Mouse (Mus musculus): ENCODE data around the gene Glce. TPM values are rescaled to one million over a fixed set of nuclear protein-coding genes. Genes with fewer than 3 reads are reported as not detected.

The Glce gene
- total and polyA plus RNA-seq, 2 experiments from 2014 or later = 15.5 to 41.7 TPM

- WGBS = 69% methylated on average over 7 of the region's 7 CpGs
- peak; percentile 77 for DNase-seq (ENCODE audit: low spot score)
- Histone ChIP-seq H3K4me1 (ENCODE audit: insufficient read depth, low read length) (peaks cover 4% of the 10 kb centered on the region; the same call in 1 of the 2 replicates), H3K27me3 (ENCODE audit: insufficient read depth, low read length) (no peaks in the 10 kb centered on the region), H3K9me3 (ENCODE audit: low read length) (no peaks in the 10 kb centered on the region), H3K4me2 (ENCODE audit: low read depth, low read length, poor library complexity, severe bottlenecking) (no peak overlapping the region), H3K9ac (replicated peaks; ENCODE audit: low read length, poor library complexity, severe bottlenecking) (no peak overlapping the region), H3K36me3 (ENCODE audit: insufficient read depth, low read length) (no peaks in the 10 kb centered on the region), H3K27ac (ENCODE audit: low read depth, low read length) (no peak overlapping the region), H3K4me3 (ENCODE audit: low read depth, low read length) (no peak overlapping the region)
- TF ChIP-seq CTCF (IDR thresholded peaks at IDR 0.05) = no peak
- peak; percentile 27; the same call in 1 of the 2 replicates for ATAC-seq (ENCODE audit: low FRiP score)
Measured at GRCm38 (mm10) chr9:62153263-62153662, 30.8 kb upstream of the Glce start.

GRCm38 (mm10) chr9:62152506-62152905 lies 30.1 kb upstream of the Glce start:
- Histone ChIP-seq H3K27ac (ENCODE audit: low read depth, low read length) (no peak overlapping the region), H3K4me2 (ENCODE audit: low read depth, low read length, poor library complexity, severe bottlenecking) (no peak overlapping the region), H3K9ac (replicated peaks; ENCODE audit: low read length, poor library complexity, severe bottlenecking) (no peak overlapping the region), H3K4me3 (ENCODE audit: low read depth, low read length) (no peak overlapping the region), H3K27me3 (ENCODE audit: insufficient read depth, low read length) (no peaks in the 10 kb centered on the region), H3K4me1 (ENCODE audit: insufficient read depth, low read length) (peaks cover 4% of the 10 kb centered on the region; the same call in 1 of the 2 replicates), H3K9me3 (ENCODE audit: low read length) (no peaks in the 10 kb centered on the region), H3K36me3 (ENCODE audit: insufficient read depth, low read length) (no peaks in the 10 kb centered on the region)
- no peak for ATAC-seq (ENCODE audit: low FRiP score)
- DNase-seq (ENCODE audit: low spot score) = no peak
- 95% methylated on average over 2 of the region's 2 CpGs for WGBS
- no peak for TF ChIP-seq CTCF (IDR thresholded peaks at IDR 0.05)

- H3K27ac ChIP-seq (ENCODE audit: low read depth, low read length) = no peak overlapping the region
- H3K4me3 ChIP-seq (ENCODE audit: low read depth, low read length) = no peak overlapping the region
- WGBS = 91% methylated on average over 2 of the region's 2 CpGs
- H3K4me1 ChIP-seq (ENCODE audit: insufficient read depth, low read length) = no peaks in the 10 kb centered on the region
- H3K4me2 ChIP-seq (ENCODE audit: low read depth, low read length, poor library complexity, severe bottlenecking) = no peak overlapping the region
- DNase-seq (ENCODE audit: low spot score) = no peak
- ATAC-seq (ENCODE audit: low FRiP score) = no peak
- H3K9ac ChIP-seq (replicated peaks; ENCODE audit: low read length, poor library complexity, severe bottlenecking) = no peak overlapping the region
- no peaks in the 10 kb centered on the region for H3K36me3 ChIP-seq (ENCODE audit: insufficient read depth, low read length)
- H3K27me3 ChIP-seq (ENCODE audit: insufficient read depth, low read length) = no peaks in the 10 kb centered on the region
- no peaks in the 10 kb centered on the region for H3K9me3 ChIP-seq (ENCODE audit: low read length)
- no peak for TF ChIP-seq CTCF (IDR thresholded peaks at IDR 0.05)
Measured at GRCm38 (mm10) chr9:62145198-62145597, 22.7 kb upstream of the Glce start.

GRCm38 (mm10) chr9:62143428-62143827 lies 21.0 kb upstream of the Glce start:
- 69% methylated on average over 7 of the region's 7 CpGs for WGBS
- Histone ChIP-seq H3K9me3 (ENCODE audit: low read length) (no peaks in the 10 kb centered on the region), H3K27me3 (ENCODE audit: insufficient read depth, low read length) (no peaks in the 10 kb centered on the region), H3K9ac (replicated peaks; ENCODE audit: low read length, poor library complexity, severe bottlenecking) (no peak overlapping the region), H3K4me2 (ENCODE audit: low read depth, low read length, poor library complexity, severe bottlenecking) (no peak overlapping the region), H3K36me3 (ENCODE audit: insufficient read depth, low read length) (no peaks in the 10 kb centered on the region), H3K4me1 (ENCODE audit: insufficient read depth, low read length) (0 out of 2 replicates have a peak, but pooled peaks cover 4% of the 10 kb centered on the region), H3K4me3 (ENCODE audit: low read depth, low read length) (no peak overlapping the region), H3K27ac (ENCODE audit: low read depth, low read length) (no peak overlapping the region)
- DNase-seq (ENCODE audit: low spot score) = no peak
- ATAC-seq (ENCODE audit: low FRiP score) = no peak
- no peak for TF ChIP-seq CTCF (IDR thresholded peaks at IDR 0.05)

GRCm38 (mm10) chr9:62139027-62139426 lies 16.6 kb upstream of the Glce start:
- H3K4me3 ChIP-seq (ENCODE audit: low read depth, low read length) = no peak overlapping the region
- peaks cover 4% of the 10 kb centered on the region; the same call in 1 of the 2 replicates for H3K4me1 ChIP-seq (ENCODE audit: insufficient read depth, low read length)
- no peaks in the 10 kb centered on the region for H3K36me3 ChIP-seq (ENCODE audit: insufficient read depth, low read length)
- ATAC-seq (ENCODE audit: low FRiP score) (no peak), DNase-seq (ENCODE audit: low spot score) (no peak)
- no peaks in the 10 kb centered on the region for H3K9me3 ChIP-seq (ENCODE audit: low read length)
- no peak overlapping the region for H3K27ac ChIP-seq (ENCODE audit: low read depth, low read length)
- no peak overlapping the region for H3K9ac ChIP-seq (replicated peaks; ENCODE audit: low read length, poor library complexity, severe bottlenecking)
- no peak overlapping the region for H3K4me2 ChIP-seq (ENCODE audit: low read depth, low read length, poor library complexity, severe bottlenecking)
- WGBS = 53% methylated on average over 7 of the region's 7 CpGs
- TF ChIP-seq CTCF (IDR thresholded peaks at IDR 0.05) = no peak
- H3K27me3 ChIP-seq (ENCODE audit: insufficient read depth, low read length) = no peaks in the 10 kb centered on the region

GRCm38 (mm10) chr9:62137259-62137658 lies 14.8 kb upstream of the Glce start:
- Histone ChIP-seq H3K4me2 (ENCODE audit: low read depth, low read length, poor library complexity, severe bottlenecking) (no peak overlapping the region), H3K27me3 (ENCODE audit: insufficient read depth, low read length) (no peaks in the 10 kb centered on the region), H3K27ac (ENCODE audit: low read depth, low read length) (no peak overlapping the region; the same call in 1 of the 2 replicates), H3K4me3 (ENCODE audit: low read depth, low read length) (no peak overlapping the region), H3K4me1 (ENCODE audit: insufficient read depth, low read length) (peaks cover 4% of the 10 kb centered on the region; the same call in 1 of the 2 replicates), H3K9ac (replicated peaks; ENCODE audit: low read length, poor library complexity, severe bottlenecking) (no peak overlapping the region), H3K9me3 (ENCODE audit: low read length) (no peaks in the 10 kb centered on the region), H3K36me3 (ENCODE audit: insufficient read depth, low read length) (no peaks in the 10 kb centered on the region)
- DNase-seq (ENCODE audit: low spot score) (peak; percentile 77), ATAC-seq (ENCODE audit: low FRiP score) (no peak)
- 28% methylated on average over 8 of the region's 8 CpGs for WGBS
- no peak for TF ChIP-seq CTCF (IDR thresholded peaks at IDR 0.05)
